32 mouse cellular contexts compared by ENCODE assay signal in the genomic region with DNA sequence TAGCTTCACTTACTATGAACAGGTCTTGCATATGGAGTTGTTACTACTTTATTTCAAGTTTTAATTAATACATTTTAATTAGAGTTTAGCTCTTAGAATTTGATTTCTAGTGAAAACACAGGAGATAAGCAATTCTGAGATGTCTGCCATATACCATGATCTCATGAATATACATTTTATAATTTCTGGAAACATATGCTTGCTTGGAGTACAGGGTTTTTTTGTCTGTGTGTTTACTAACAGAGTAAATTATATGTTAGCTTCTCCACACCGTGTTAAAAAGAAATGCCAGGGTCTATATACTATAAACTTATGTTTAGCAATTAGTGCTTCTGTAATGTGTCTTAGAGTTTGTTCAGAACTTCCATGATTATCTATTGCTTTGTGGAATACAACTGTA.
"Had no signal": no experiment of that assay in that cellular context is flagged by ENCODE, and none has a peak within 500 bp of the region (broad histone marks: within the 10 kb centered on the region; RNA-seq: fewer than 3 reads in every experiment).

No protein-coding gene starts in this region.

- H3K4me3 ChIP-seq: limb, embryonic 10.5 days; limb, embryonic 12.5 days; limb, embryonic 13.5 days; limb, embryonic 15.5 days; liver, embryonic 12.5 days; liver, embryonic 13.5 days; liver, embryonic 15.5 days; lung, embryonic 15.5 days; megakaryocyte, embryonic 14.5 days; midbrain, embryonic 10.5 days; midbrain, embryonic 12.5 days; midbrain, embryonic 13.5 days; midbrain, embryonic 15.5 days; myocyte; neural tube, embryonic 12.5 days had no signal

- H3K27me3 ChIP-seq: limb, embryonic 12.5 days; limb, embryonic 13.5 days; limb, embryonic 15.5 days; liver, embryonic 12.5 days; liver, embryonic 13.5 days; liver, embryonic 15.5 days; lung, embryonic 15.5 days; megakaryocyte, embryonic 14.5 days; midbrain, embryonic 12.5 days; midbrain, embryonic 13.5 days; midbrain, embryonic 15.5 days; neural tube, embryonic 12.5 days had no signal

- ATAC-seq: liver, embryonic 12.5 days; liver, postnatal 0 days; lung, postnatal 0 days; midbrain, embryonic 13.5 days; midbrain, embryonic 15.5 days; midbrain, embryonic 16.5 days had no signal

- DNase-seq: left cerebral cortex, postnatal 4 days; liver; liver, embryonic 13.5 days; liver, postnatal 0 days; lung, adult 18-20 months; lung, adult 2 months; lung, embryonic 14.5 days; lung, postnatal 10 days; lung, postnatal 14 days; lung, postnatal 36 days; lung, postnatal 4 days; midbrain, embryonic 14.5 days had no signal

- H3K9ac ChIP-seq: limb, embryonic 12.5 days; limb, embryonic 13.5 days; limb, embryonic 15.5 days; liver, embryonic 12.5 days; liver, embryonic 13.5 days; liver, embryonic 14.5 days; liver, embryonic 15.5 days; liver, postnatal 0 days; lung, embryonic 14.5 days; lung, embryonic 15.5 days; midbrain, embryonic 12.5 days; midbrain, embryonic 13.5 days; midbrain, embryonic 15.5 days; neural tube, embryonic 12.5 days had no signal

- H3K9me3 ChIP-seq: limb, embryonic 10.5 days; limb, embryonic 12.5 days; limb, embryonic 13.5 days; limb, embryonic 15.5 days; liver, embryonic 12.5 days; liver, embryonic 13.5 days; liver, embryonic 15.5 days; lung, embryonic 15.5 days; megakaryocyte, embryonic 14.5 days; midbrain, embryonic 10.5 days; midbrain, embryonic 12.5 days; midbrain, embryonic 13.5 days; midbrain, embryonic 15.5 days; neural tube, embryonic 12.5 days had no signal

- H3K4me1 ChIP-seq: limb, embryonic 10.5 days; limb, embryonic 12.5 days; limb, embryonic 13.5 days; limb, embryonic 15.5 days; liver, embryonic 12.5 days; liver, embryonic 13.5 days; liver, embryonic 15.5 days; lung, embryonic 15.5 days; megakaryocyte, embryonic 14.5 days; midbrain, embryonic 10.5 days; midbrain, embryonic 12.5 days; midbrain, embryonic 13.5 days; midbrain, embryonic 15.5 days; neural tube, embryonic 12.5 days had no signal

- H3K27ac ChIP-seq: limb, embryonic 10.5 days; limb, embryonic 12.5 days; limb, embryonic 13.5 days; limb, embryonic 15.5 days; liver, embryonic 12.5 days; liver, embryonic 13.5 days; liver, embryonic 14.5 days; liver, embryonic 15.5 days; lung, embryonic 15.5 days; macrophage; midbrain, embryonic 10.5 days; midbrain, embryonic 12.5 days; midbrain, embryonic 13.5 days; midbrain, embryonic 15.5 days; neural tube, embryonic 12.5 days had no signal

- H3K4me2 ChIP-seq: limb, embryonic 12.5 days; limb, embryonic 13.5 days; limb, embryonic 15.5 days; liver, embryonic 11.5 days; liver, embryonic 12.5 days; liver, embryonic 13.5 days; liver, embryonic 15.5 days; lung, embryonic 14.5 days; lung, embryonic 15.5 days; midbrain, embryonic 11.5 days; midbrain, embryonic 12.5 days; midbrain, embryonic 13.5 days; midbrain, embryonic 15.5 days; neural tube, embryonic 12.5 days had no signal

- H3K36me3 ChIP-seq: limb, embryonic 10.5 days; limb, embryonic 12.5 days; limb, embryonic 13.5 days; limb, embryonic 15.5 days; liver, embryonic 12.5 days; liver, embryonic 13.5 days; liver, embryonic 15.5 days; lung, embryonic 15.5 days; midbrain, embryonic 10.5 days; midbrain, embryonic 12.5 days; midbrain, embryonic 13.5 days; midbrain, embryonic 15.5 days; neural tube, embryonic 12.5 days had no signal
